Mouse (Mus musculus) liver, postnatal 0 days (tissue): ENCODE measurements around the gene Ggact.

Experiments used
- CTCF ChIP-seq: sonication (generic); IDR thresholded peaks from 2 replicates; pipeline ENCODE4 v1.5.1; 2016; ENCODE audit warnings: antibody characterized with exemption, low read depth
- EP300 ChIP-seq: IDR thresholded peaks from 2 replicates; pipeline ENCODE4 v1.6.1; 2016; ENCODE audit warnings: antibody characterized with exemption, low read depth, mild to moderate bottlenecking

DNA sequence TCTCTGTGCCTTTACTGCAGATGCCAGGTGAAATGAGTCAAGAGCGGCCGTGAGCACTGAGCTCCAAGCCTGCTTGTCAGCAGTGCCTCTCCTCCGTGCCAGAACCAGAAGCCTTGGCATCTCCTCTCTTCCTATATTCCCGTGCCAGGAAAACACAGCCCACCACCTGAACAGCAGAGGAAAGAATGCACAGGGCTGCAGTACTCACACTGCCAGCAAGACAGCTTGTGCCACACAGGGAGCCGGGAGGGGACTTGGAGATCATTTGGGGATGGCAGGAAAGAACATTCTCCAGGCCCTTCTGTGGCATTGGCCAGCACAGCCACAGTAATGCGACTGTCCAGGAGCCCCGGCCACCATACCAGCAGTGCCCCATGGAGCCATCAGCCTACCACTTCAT, 27.7 kb downstream of the Ggact start:
- TF ChIP-seq EP300 (no peak), CTCF (no peak)
